In the genomic region with DNA sequence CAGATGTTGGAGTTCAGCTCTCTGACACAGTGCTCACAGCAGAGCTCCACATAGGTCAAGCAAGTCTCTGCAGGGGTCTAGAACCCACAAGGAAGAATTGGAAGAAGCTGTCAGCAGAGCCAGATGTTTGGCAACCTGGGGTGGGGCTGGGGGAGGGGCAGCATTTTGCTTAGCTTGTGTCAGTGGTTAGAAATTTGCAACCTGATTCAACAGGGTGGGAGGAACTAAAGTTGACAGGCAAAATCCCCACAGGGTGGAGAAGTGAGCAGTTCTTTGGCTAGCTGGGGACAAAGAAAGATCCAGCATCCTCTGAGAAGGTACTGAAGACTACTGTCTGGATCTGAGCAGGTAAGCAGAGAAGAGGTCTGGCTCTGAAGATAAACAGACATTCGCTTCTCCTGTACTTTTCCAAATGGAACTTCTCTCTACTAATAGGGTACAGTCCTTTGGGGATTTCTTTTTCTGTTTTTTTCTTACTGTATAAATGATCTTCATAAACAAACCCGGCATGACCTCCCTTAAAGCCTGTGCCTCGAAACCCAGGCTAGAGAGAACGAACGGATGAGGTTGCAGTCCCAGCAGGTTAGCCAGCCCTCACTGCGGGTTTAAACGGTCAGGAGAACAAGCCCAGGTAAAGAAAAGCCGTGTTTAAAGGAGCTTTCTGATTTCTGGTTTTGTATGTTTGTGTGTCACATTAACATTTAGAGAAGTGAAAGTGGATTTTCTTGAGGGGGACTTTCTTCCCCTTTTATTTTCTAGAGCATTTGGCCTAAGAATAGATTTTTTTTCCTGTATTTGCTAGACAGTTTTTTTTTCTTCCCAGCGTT, we compare ENCODE assay signal across 9 mouse cellular contexts. TPM values are rescaled to one million over a fixed set of nuclear protein-coding genes. Genes with fewer than 3 reads are reported as not detected.
A peak's percentile ranks its signal among the peaks of the same experiment; 100 is the strongest.
DNase-seq lines count a peak whose midpoint lies in the region; ATAC-seq lines count a peak whose summit lies in the region.
"Had no signal": no experiment of that assay in that cellular context is flagged by ENCODE, and none has a peak within 500 bp of the region (broad histone marks: within the 10 kb centered on the region; RNA-seq: fewer than 3 reads in every experiment).

A gene (plus strand): TSS at position 268 of the 827 bp plus-strand sequence.

- peak; percentile 40 for DNase-seq in hindbrain, embryonic 11.5 days (ENCODE audit: low spot score)
- DNase-seq in embryonic facial prominence, embryonic 14.5 days (ENCODE audit: low spot score), result peak; percentile 26
- DNase-seq in spleen, postnatal 10 days (ENCODE audit: low spot score in 2 of 2), result peak; percentile 5 to 38
- DNase-seq in thymus, postnatal 36 days, result no peak
- DNase-seq in layer of hippocampus, postnatal 14 days (ENCODE audit: low spot score in 2 of 2), result no peak
- DNase-seq in adrenal gland, postnatal 36 days, result no peak

- H3K9ac ChIP-seq in hindbrain, embryonic 11.5 days (ENCODE audit: low read depth, low read length), result no peak within 1 kb of the TSS
- no peak within 1 kb of the TSS for H3K9ac ChIP-seq in hindbrain, embryonic 16.5 days (ENCODE audit: low read depth, low read length)
- no peak within 1 kb of the TSS for H3K9ac ChIP-seq in embryonic facial prominence, embryonic 14.5 days (ENCODE audit: low read depth, low read length)
- H3K9ac ChIP-seq in limb, embryonic 13.5 days, result no peak within 1 kb of the TSS
- H3K9ac ChIP-seq: stomach, embryonic 15.5 days had no signal

- no peak within 1 kb of the TSS for H3K27ac ChIP-seq in hindbrain, embryonic 11.5 days (ENCODE audit: low read depth, low read length)
- H3K27ac ChIP-seq in hindbrain, embryonic 16.5 days (ENCODE audit: low read depth, low read length), result no peak within 1 kb of the TSS
- H3K27ac ChIP-seq in embryonic facial prominence, embryonic 14.5 days (replicated peaks; ENCODE audit: low read depth, low read length), result no peak within 1 kb of the TSS
- H3K27ac ChIP-seq in limb, embryonic 13.5 days, result no peak within 1 kb of the TSS
- H3K27ac ChIP-seq: stomach, embryonic 15.5 days had no signal

- no peak within 1 kb of the TSS for H3K4me2 ChIP-seq in hindbrain, embryonic 11.5 days (replicated peaks; ENCODE audit: low read depth, low read length)
- H3K4me2 ChIP-seq in hindbrain, embryonic 16.5 days (ENCODE audit: low read length), result no peak within 1 kb of the TSS
- peak within 1 kb of the TSS; percentile 5; the same call in 1 of the 2 replicates for H3K4me2 ChIP-seq in embryonic facial prominence, embryonic 14.5 days (ENCODE audit: low read depth, low read length)
- 0 out of 2 replicates have a peak within 1 kb of the TSS, but pooled peaks have one; percentile 3 for H3K4me2 ChIP-seq in limb, embryonic 13.5 days (replicated peaks)
- H3K4me2 ChIP-seq: stomach, embryonic 15.5 days had no signal

- H3K9me3 ChIP-seq in hindbrain, embryonic 11.5 days (ENCODE audit: control insufficient read depth, low read length), result no peaks in the 10 kb centered on the region
- H3K9me3 ChIP-seq in hindbrain, embryonic 16.5 days (ENCODE audit: control insufficient read depth, low read length), result no peaks in the 10 kb centered on the region
- H3K9me3 ChIP-seq in embryonic facial prominence, embryonic 14.5 days (ENCODE audit: control insufficient read depth, low read length), result no peaks in the 10 kb centered on the region
- no peaks in the 10 kb centered on the region for H3K9me3 ChIP-seq in limb, embryonic 13.5 days
- H3K9me3 ChIP-seq: stomach, embryonic 15.5 days had no signal

- no peaks in the 10 kb centered on the region for H3K36me3 ChIP-seq in hindbrain, embryonic 11.5 days (ENCODE audit: control insufficient read depth, insufficient read depth, low read length)
- H3K36me3 ChIP-seq in hindbrain, embryonic 16.5 days (ENCODE audit: control insufficient read depth, insufficient read depth, low read length), result no peaks in the 10 kb centered on the region
- H3K36me3 ChIP-seq in embryonic facial prominence, embryonic 14.5 days (ENCODE audit: control insufficient read depth, insufficient read depth, low read length), result no peaks in the 10 kb centered on the region
- H3K36me3 ChIP-seq in limb, embryonic 13.5 days, result no peaks in the 10 kb centered on the region
- H3K36me3 ChIP-seq: stomach, embryonic 15.5 days had no signal

- H3K27me3 ChIP-seq in hindbrain, embryonic 11.5 days (ENCODE audit: control insufficient read depth, insufficient read depth, low read length), result no peaks in the 10 kb centered on the region
- no peaks in the 10 kb centered on the region for H3K27me3 ChIP-seq in hindbrain, embryonic 16.5 days (replicated peaks; ENCODE audit: control insufficient read depth, insufficient read depth, low read length)
- no peaks in the 10 kb centered on the region for H3K27me3 ChIP-seq in embryonic facial prominence, embryonic 14.5 days (replicated peaks; ENCODE audit: control insufficient read depth, insufficient read depth, low read length)
- no peaks in the 10 kb centered on the region for H3K27me3 ChIP-seq in limb, embryonic 13.5 days
- H3K27me3 ChIP-seq: stomach, embryonic 15.5 days had no signal

- H3K4me1 ChIP-seq in hindbrain, embryonic 11.5 days (replicated peaks; ENCODE audit: control insufficient read depth, insufficient read depth, low read length), result no peaks in the 10 kb centered on the region
- H3K4me1 ChIP-seq in hindbrain, embryonic 16.5 days (ENCODE audit: control insufficient read depth, insufficient read depth, low read depth, low read length), result no peaks in the 10 kb centered on the region
- peaks cover 7% of the 10 kb centered on the region; the same call in 1 of the 2 replicates for H3K4me1 ChIP-seq in embryonic facial prominence, embryonic 14.5 days (ENCODE audit: control insufficient read depth, insufficient read depth, low read length)
- no peaks in the 10 kb centered on the region for H3K4me1 ChIP-seq in limb, embryonic 13.5 days
- H3K4me1 ChIP-seq: stomach, embryonic 15.5 days had no signal

- WGBS in hindbrain, embryonic 11.5 days, result 17% methylated on average over 9 of the region's 9 CpGs
- WGBS in hindbrain, embryonic 16.5 days, result 27% methylated on average over 9 of the region's 9 CpGs
- WGBS in embryonic facial prominence, embryonic 14.5 days, result 12% methylated on average over 9 of the region's 9 CpGs
- WGBS in limb, embryonic 13.5 days, result 37% methylated on average over 9 of the region's 9 CpGs

- H3K4me3 ChIP-seq in hindbrain, embryonic 11.5 days (ENCODE audit: low read depth, low read length), result no peak within 1 kb of the TSS
- H3K4me3 ChIP-seq in hindbrain, embryonic 16.5 days (ENCODE audit: low read length), result no peak within 1 kb of the TSS
- H3K4me3 ChIP-seq in embryonic facial prominence, embryonic 14.5 days (ENCODE audit: low read depth, low read length), result no peak within 1 kb of the TSS
- H3K4me3 ChIP-seq in limb, embryonic 13.5 days, result no peak within 1 kb of the TSS
- H3K4me3 ChIP-seq: stomach, embryonic 15.5 days had no signal

- ATAC-seq in hindbrain, embryonic 11.5 days (ENCODE audit: low FRiP score), result no peak
- ATAC-seq in hindbrain, embryonic 16.5 days, result no peak
- ATAC-seq in embryonic facial prominence, embryonic 14.5 days (ENCODE audit: low read depth), result no peak
- no peak for ATAC-seq in limb, embryonic 13.5 days (ENCODE audit: low FRiP score, low read depth)

RNA-seq across cellular contexts. Expression of the gene that starts here (rescaled TPM):
- polyA plus RNA-seq in hindbrain, embryonic 11.5 days (2014; fragmentation: Nextera tagmentation; extraction: Ambion mirVana), result 0.57 and 1.5 TPM in 2 replicates
- 0.18 and 0.20 TPM in 2 replicates for polyA plus RNA-seq in hindbrain, embryonic 16.5 days (2015; fragmentation: Nextera tagmentation; extraction: Ambion mirVana)
- 0.29 and 0.42 TPM in 2 replicates for polyA plus RNA-seq in embryonic facial prominence, embryonic 14.5 days (2014; fragmentation: Nextera tagmentation; extraction: Ambion mirVana)
- 0.15 and 0.20 TPM in 2 replicates for polyA plus RNA-seq in limb, embryonic 13.5 days (2015; fragmentation: Nextera tagmentation; extraction: Ambion mirVana)
- not detected for total RNA-seq in layer of hippocampus, postnatal 14 days (2021)
- under 1 TPM in 1 of 2 experiments, not detected in 1; 0.17 TPM for total RNA-seq in adrenal gland, postnatal 36 days (2021)

Comparison
In these comparisons a context has a peak if more than half of its experiments do, and no peak if none do; other contexts are left out.
1. Peak in DNase-seq and H3K4me2 ChIP-seq in embryonic facial prominence, embryonic 14.5 days; RNA of the gene not detected or under 1 TPM.
2. DNase-seq: peak in hindbrain, embryonic 11.5 days (single experiment) and spleen, postnatal 10 days (2 of 2); none in thymus, postnatal 36 days (0 of 2), layer of hippocampus, postnatal 14 days (0 of 2) and adrenal gland, postnatal 36 days (0 of 2).